Mouse (Mus musculus) forebrain, embryonic 13.5 days (tissue): ENCODE results near the gene Snap91. TPM values are rescaled to one million over a fixed set of nuclear protein-coding genes. Genes with fewer than 3 reads are reported as not detected.

Experiments used
- ATAC-seq: fragments of 200-750 bp; cut with Nextera tagmentation; 2 replicates; pipeline ENCODE4 v1.8.0; 2017
- H3K27ac ChIP-seq: fragments of 300-500 bp; sonication (generic); 2 replicates; pipeline ENCODE4 v1.5.1; 2015; ENCODE audit warnings: inconsistent platforms, mild to moderate bottlenecking, moderate library complexity
- H3K27me3 ChIP-seq: fragments of 300-500 bp; sonication (generic); 2 replicates; pipeline ENCODE4 v1.6.1; 2015; ENCODE audit warnings: mild to moderate bottlenecking, inconsistent platforms
- H3K36me3 ChIP-seq: fragments of 300-500 bp; sonication (generic); 2 replicates; pipeline ENCODE4 v1.6.1; 2015; ENCODE audit warnings: mild to moderate bottlenecking, inconsistent platforms; ENCODE audit not compliant: poor library complexity, severe bottlenecking
- H3K4me1 ChIP-seq: fragments of 300-500 bp; sonication (generic); 2 replicates; pipeline ENCODE4 v1.6.1; 2015; ENCODE audit warnings: inconsistent platforms
- H3K4me2 ChIP-seq: fragments of 300-500 bp; sonication (generic); 2 replicates; pipeline ENCODE4 v1.6.1; 2015; ENCODE audit warnings: inconsistent platforms, mild to moderate bottlenecking, moderate library complexity
- H3K4me3 ChIP-seq: fragments of 300-500 bp; sonication (generic); 2 replicates; pipeline ENCODE4 v1.5.1; 2015; ENCODE audit warnings: mild to moderate bottlenecking, inconsistent platforms
- H3K9ac ChIP-seq: fragments of 300-500 bp; sonication (generic); 2 replicates; pipeline ENCODE4 v1.6.1; 2015; ENCODE audit warnings: mild to moderate bottlenecking, inconsistent platforms
- H3K9me3 ChIP-seq: fragments of 300-500 bp; sonication (generic); replicated peaks from 2 replicates; pipeline ENCODE4 v1.6.1; 2016; ENCODE audit warnings: inconsistent platforms
- WGBS: fragments of 180-500 bp; shearing (Covaris S2); methylation state at CpG from one replicate; pipeline ENCODE4 v1.1.7; 2015; 5-methylcytosine and 5-hydroxymethylcytosine counted together
- polyA plus RNA-seq: library from polyadenylated mRNA; unstranded; fragments of >200 nt; fragmentation: Nextera tagmentation; extraction: Ambion mirVana; gene quantifications from 2 replicates; pipeline ENCODE4 v1.2.1, GENCODE M21; 2015

Gene Snap91
- polyA plus RNA-seq, 1 experiment from 2014 or later, result 46.5 TPM

- Histone ChIP-seq H3K4me2 (no peak overlapping the region), H3K27ac (no peak overlapping the region), H3K9me3 (no peaks in the 10 kb centered on the region), H3K27me3 (no peaks in the 10 kb centered on the region), H3K9ac (no peak overlapping the region), H3K36me3 (no peaks in the 10 kb centered on the region), H3K4me1 (peaks cover 3% of the 10 kb centered on the region), H3K4me3 (no peak overlapping the region)
- 94% methylated on average over 1 of the region's 1 CpGs for WGBS
- ATAC-seq, result no peak
These were observed 142.4 kb downstream of the Snap91 start for GRCm38 (mm10) chr9:86738067-86738466.

GRCm38 (mm10) chr9:86736991-86737390 lies 143.5 kb downstream of the Snap91 start:
- 98% methylated on average over 4 of the region's 4 CpGs for WGBS
- no peak for ATAC-seq
- H3K36me3 ChIP-seq, result no peaks in the 10 kb centered on the region
- no peak overlapping the region for H3K4me3 ChIP-seq
- no peak overlapping the region for H3K9ac ChIP-seq
- no peaks in the 10 kb centered on the region for H3K4me1 ChIP-seq
- H3K27me3 ChIP-seq, result no peaks in the 10 kb centered on the region
- no peak overlapping the region for H3K27ac ChIP-seq
- no peak overlapping the region for H3K4me2 ChIP-seq
- H3K9me3 ChIP-seq, result no peaks in the 10 kb centered on the region

- Histone ChIP-seq H3K9ac (no peak overlapping the region), H3K9me3 (no peaks in the 10 kb centered on the region), H3K36me3 (no peaks in the 10 kb centered on the region), H3K4me2 (no peak overlapping the region), H3K4me1 (no peaks in the 10 kb centered on the region), H3K4me3 (no peak overlapping the region), H3K27ac (no peak overlapping the region), H3K27me3 (no peaks in the 10 kb centered on the region)
- ATAC-seq, result no peak
- WGBS, result 81% methylated on average over 9 of the region's 9 CpGs
These were observed 145.7 kb downstream of the Snap91 start for GRCm38 (mm10) chr9:86734795-86735194.

GRCm38 (mm10) chr9:86734357-86734756 lies 146.1 kb downstream of the Snap91 start:
- H3K4me1 ChIP-seq, result no peaks in the 10 kb centered on the region
- no peaks in the 10 kb centered on the region for H3K9me3 ChIP-seq
- H3K4me2 ChIP-seq, result no peak overlapping the region
- no peak overlapping the region for H3K9ac ChIP-seq
- H3K27ac ChIP-seq, result no peak overlapping the region
- H3K27me3 ChIP-seq, result no peaks in the 10 kb centered on the region
- ATAC-seq, result no peak
- no peak overlapping the region for H3K4me3 ChIP-seq
- no peaks in the 10 kb centered on the region for H3K36me3 ChIP-seq

- ATAC-seq, result no peak
- Histone ChIP-seq H3K27me3 (no peaks in the 10 kb centered on the region), H3K9me3 (no peaks in the 10 kb centered on the region), H3K4me2 (no peak overlapping the region), H3K27ac (no peak overlapping the region), H3K36me3 (no peaks in the 10 kb centered on the region), H3K9ac (no peak overlapping the region), H3K4me3 (no peak overlapping the region), H3K4me1 (peaks cover 10% of the 10 kb centered on the region)
- WGBS, result 93% methylated on average over 3 of the region's 3 CpGs
These were observed 150.6 kb downstream of the Snap91 start for GRCm38 (mm10) chr9:86729811-86730210.

- no peak for ATAC-seq
- WGBS, result 63% methylated on average over 1 of the region's 1 CpGs
- Histone ChIP-seq H3K4me3 (no peak overlapping the region), H3K27me3 (no peaks in the 10 kb centered on the region), H3K9ac (no peak overlapping the region), H3K9me3 (no peaks in the 10 kb centered on the region), H3K4me1 (peaks cover 10% of the 10 kb centered on the region), H3K36me3 (no peaks in the 10 kb centered on the region), H3K27ac (no peak overlapping the region), H3K4me2 (no peak overlapping the region)
These were observed 151.4 kb downstream of the Snap91 start for GRCm38 (mm10) chr9:86729084-86729483.

- Histone ChIP-seq H3K36me3 (no peaks in the 10 kb centered on the region), H3K9ac (no peak overlapping the region), H3K4me2 (no peak overlapping the region), H3K4me3 (no peak overlapping the region), H3K27me3 (no peaks in the 10 kb centered on the region), H3K4me1 (peaks cover 10% of the 10 kb centered on the region), H3K9me3 (no peaks in the 10 kb centered on the region), H3K27ac (no peak overlapping the region)
- no peak for ATAC-seq
- 72% methylated on average over 10 of the region's 10 CpGs for WGBS
These were observed 152.1 kb downstream of the Snap91 start for GRCm38 (mm10) chr9:86728214-86728814.

- Histone ChIP-seq H3K27me3 (no peaks in the 10 kb centered on the region), H3K4me2 (peak overlapping the region; percentile 3; the same call in 1 of the 2 replicates), H3K9me3 (no peaks in the 10 kb centered on the region), H3K36me3 (no peaks in the 10 kb centered on the region), H3K27ac (peak overlapping the region; percentile 68; the same call in 1 of the 2 replicates), H3K9ac (no peak overlapping the region), H3K4me3 (no peak overlapping the region), H3K4me1 (peaks cover 10% of the 10 kb centered on the region)
- peak; percentile 61 for ATAC-seq
- 65% methylated on average over 5 of the region's 5 CpGs for WGBS
These were observed 154.1 kb downstream of the Snap91 start for GRCm38 (mm10) chr9:86726381-86726720.

- Histone ChIP-seq H3K36me3 (no peaks in the 10 kb centered on the region), H3K27me3 (no peaks in the 10 kb centered on the region), H3K4me3 (no peak overlapping the region), H3K27ac (peak overlapping the region; percentile 68), H3K4me1 (peaks cover 10% of the 10 kb centered on the region), H3K9ac (no peak overlapping the region), H3K4me2 (peak overlapping the region; percentile 3; the same call in 1 of the 2 replicates), H3K9me3 (no peaks in the 10 kb centered on the region)
- peak; percentile 89 for ATAC-seq
- 17% methylated on average over 7 of the region's 7 CpGs for WGBS
These were observed 154.7 kb downstream of the Snap91 start for GRCm38 (mm10) chr9:86725604-86726380.

GRCm38 (mm10) chr9:86725066-86725465 lies 155.4 kb downstream of the Snap91 start:
- Histone ChIP-seq H3K27ac (peak overlapping the region; percentile 68; the same call in 1 of the 2 replicates), H3K36me3 (no peaks in the 10 kb centered on the region)

GRCm38 (mm10) chr9:86720794-86721193 lies 159.7 kb downstream of the Snap91 start:
- no peaks in the 10 kb centered on the region for H3K27me3 ChIP-seq
- no peak overlapping the region for H3K27ac ChIP-seq
- H3K9ac ChIP-seq, result no peak overlapping the region
- no peak overlapping the region for H3K4me3 ChIP-seq
- no peaks in the 10 kb centered on the region for H3K36me3 ChIP-seq
- 83% methylated on average over 2 of the region's 2 CpGs for WGBS
- no peak overlapping the region for H3K4me2 ChIP-seq
- no peak for ATAC-seq
- peaks cover under 1% of the 10 kb centered on the region; the same call in 1 of the 2 replicates for H3K4me1 ChIP-seq
- no peaks in the 10 kb centered on the region for H3K9me3 ChIP-seq

More at GRCm38 (mm10) chr9:86725066-86725465, 155.4 kb downstream of the Snap91 start:
- WGBS, result 93% methylated on average over 4 of the region's 4 CpGs
- Histone ChIP-seq H3K4me2 (no peak overlapping the region), H3K27me3 (no peaks in the 10 kb centered on the region), H3K9ac (no peak overlapping the region), H3K4me3 (no peak overlapping the region), H3K9me3 (no peaks in the 10 kb centered on the region), H3K4me1 (peaks cover 10% of the 10 kb centered on the region)
- 0 out of 2 replicates have a peak, but pooled peaks have one; percentile 3 for ATAC-seq

GRCm38 (mm10) chr9:86720227-86720626 lies 160.2 kb downstream of the Snap91 start:
- no peak for ATAC-seq
- no peak overlapping the region for H3K4me3 ChIP-seq
- H3K36me3 ChIP-seq, result no peaks in the 10 kb centered on the region
- WGBS, result 90% methylated on average over 5 of the region's 5 CpGs
- H3K9ac ChIP-seq, result no peak overlapping the region
- no peaks in the 10 kb centered on the region for H3K9me3 ChIP-seq
- H3K4me1 ChIP-seq, result no peaks in the 10 kb centered on the region
- no peaks in the 10 kb centered on the region for H3K27me3 ChIP-seq
- no peak overlapping the region for H3K4me2 ChIP-seq
- no peak overlapping the region for H3K27ac ChIP-seq
